ENCODE assay signal across 9 mouse cellular contexts in genomic region chr2:102549611-102550266, GRCm38 (mm10). TPM values are rescaled to one million over a fixed set of nuclear protein-coding genes. Genes with fewer than 3 reads are reported as not detected.
DNase-seq lines count a peak whose midpoint lies in the region; ATAC-seq and TF ChIP-seq lines count a peak whose summit lies in the region.
"Had no signal": no experiment of that assay in that cellular context is flagged by ENCODE, and none has a peak within 500 bp of the region (broad histone marks: within the 10 kb centered on the region; RNA-seq: fewer than 3 reads in every experiment).

Pamr1 (plus strand) TSS chr2:102550012.

- peak within 1 kb of the TSS; percentile 40 for H3K4me3 ChIP-seq in intestine, postnatal 0 days (ENCODE audit: low read depth, low read length)
- peak within 1 kb of the TSS; percentile 35 for H3K4me3 ChIP-seq in liver, embryonic 13.5 days (replicated peaks)
- H3K4me3 ChIP-seq in neural tube, embryonic 15.5 days (replicated peaks), result peak within 1 kb of the TSS; percentile 47

- H3K9ac ChIP-seq in intestine, postnatal 0 days (ENCODE audit: low read depth, low read length), result peak within 1 kb of the TSS; percentile 23; the same call in 1 of the 2 replicates
- no peak within 1 kb of the TSS for H3K9ac ChIP-seq in liver, embryonic 13.5 days
- H3K9ac ChIP-seq in neural tube, embryonic 15.5 days (replicated peaks), result peak within 1 kb of the TSS; percentile 47

- no peak for TF ChIP-seq CTCF in intestine, postnatal 0 days (IDR thresholded peaks at IDR 0.05; ENCODE audit: low read depth)

- ATAC-seq in frontal cortex, adult (ENCODE audit: low TSS enrichment), result peak; percentile 71
- ATAC-seq in intestine, postnatal 0 days, result 0 out of 2 replicates have a peak, but pooled peaks have one; percentile 49
- ATAC-seq in liver, embryonic 13.5 days (ENCODE audit: low read depth), result peak; percentile 55
- peak; percentile 72; the same call in 1 of the 2 replicates for ATAC-seq in neural tube, embryonic 15.5 days (ENCODE audit: low FRiP score)

- peak within 1 kb of the TSS; percentile 59 for H3K4me2 ChIP-seq in intestine, postnatal 0 days (replicated peaks; ENCODE audit: low read depth)
- peak within 1 kb of the TSS; percentile 49 for H3K4me2 ChIP-seq in liver, embryonic 13.5 days
- peak within 1 kb of the TSS; percentile 84 for H3K4me2 ChIP-seq in neural tube, embryonic 15.5 days

- 4% methylated on average over 26 of the region's 26 CpGs for WGBS in intestine, postnatal 0 days
- WGBS in liver, embryonic 13.5 days (ENCODE audit: insufficient replicate concordance), result 4% methylated on average over 26 of the region's 26 CpGs
- 1% methylated on average over 26 of the region's 26 CpGs for whole genome bisulfite sequencing in neural tube, embryonic 15.5 days

- no peaks in the 10 kb centered on the region for H3K36me3 ChIP-seq in intestine, postnatal 0 days (ENCODE audit: control insufficient read depth, insufficient read depth)
- H3K36me3 ChIP-seq in liver, embryonic 13.5 days, result no peaks in the 10 kb centered on the region
- H3K36me3 ChIP-seq in neural tube, embryonic 15.5 days, result no peaks in the 10 kb centered on the region

- H3K9me3 ChIP-seq in intestine, postnatal 0 days (ENCODE audit: control insufficient read depth), result no peaks in the 10 kb centered on the region
- no peaks in the 10 kb centered on the region for H3K9me3 ChIP-seq in liver, embryonic 13.5 days (replicated peaks)
- H3K9me3 ChIP-seq in neural tube, embryonic 15.5 days (replicated peaks), result no peaks in the 10 kb centered on the region

- no peak within 1 kb of the TSS for H3K27ac ChIP-seq in intestine, postnatal 0 days (ENCODE audit: low read depth, low read length)
- no peak within 1 kb of the TSS for H3K27ac ChIP-seq in liver, embryonic 13.5 days
- no peak within 1 kb of the TSS for H3K27ac ChIP-seq in neural tube, embryonic 15.5 days (replicated peaks)

- DNase-seq in frontal cortex, postnatal 36 days (ENCODE audit: low spot score in 2 of 2), result no peak
- DNase-seq in cerebellum, postnatal 36 days, result peak; percentile 33 to 38
- DNase-seq in gastrocnemius, postnatal 25 days, result peak; percentile 35
- no peak for DNase-seq in liver, embryonic 13.5 days
- no peak for DNase-seq in spleen, postnatal 10 days (ENCODE audit: low spot score in 2 of 2)

- no peaks in the 10 kb centered on the region for H3K27me3 ChIP-seq in intestine, postnatal 0 days (replicated peaks; ENCODE audit: control insufficient read depth, insufficient read depth, low read length)
- peaks cover 12% of the 10 kb centered on the region for H3K27me3 ChIP-seq in liver, embryonic 13.5 days
- H3K27me3 ChIP-seq in neural tube, embryonic 15.5 days (replicated peaks), result 0 out of 2 replicates have a peak, but pooled peaks cover 3% of the 10 kb centered on the region

- H3K4me1 ChIP-seq in intestine, postnatal 0 days (replicated peaks; ENCODE audit: control insufficient read depth, insufficient read depth, low read length), result peaks cover 10% of the 10 kb centered on the region; the same call in 1 of the 2 replicates
- H3K4me1 ChIP-seq in liver, embryonic 13.5 days (replicated peaks), result 0 out of 2 replicates have a peak, but pooled peaks cover 4% of the 10 kb centered on the region
- H3K4me1 ChIP-seq in neural tube, embryonic 15.5 days, result peaks cover 31% of the 10 kb centered on the region

RNA-seq across cellular contexts. Expression of gene Pamr1, which starts in this region (rescaled TPM):
- total RNA-seq in gastrocnemius, postnatal 25 days (2021), result 1 to 10 TPM; 4.7 to 6.9 TPM
- polyA plus RNA-seq in intestine, postnatal 0 days (2015; fragmentation: Nextera tagmentation; extraction: Ambion mirVana), result 19.0 and 21.5 TPM in 2 replicates
- 4.1 and 4.5 TPM in 2 replicates for polyA plus RNA-seq in liver, embryonic 13.5 days (2015; fragmentation: Nextera tagmentation; extraction: Ambion mirVana)
- polyA plus RNA-seq in neural tube, embryonic 15.5 days (2015; fragmentation: Nextera tagmentation; extraction: Ambion mirVana), result 13.9 and 18.6 TPM in 2 replicates
- polyA plus RNA-seq: C2C12 had no signal

Comparison
In these comparisons a context has a peak if more than half of its experiments do, and no peak if none do; other contexts are left out.
1. DNase-seq: peak in cerebellum, postnatal 36 days (2 of 2) and gastrocnemius, postnatal 25 days (single experiment); none in frontal cortex, postnatal 36 days (0 of 2), liver, embryonic 13.5 days (single experiment) and spleen, postnatal 10 days (0 of 2).
2. Peak in every context shown above with its lines, with median percentiles within 50 percentile points of each other: ATAC-seq, H3K4me2 ChIP-seq and H3K4me3 ChIP-seq.